Mouse (Mus musculus) erythroblast, embryonic 14.5 days (primary cell): Measurements from ENCODE around the gene Kdm5a.

ENCODE experiments used
- GATA1 ChIP-seq: IDR thresholded peaks from 2 replicates; pipeline ENCODE4 v1.6.1; 2012; ENCODE audit warnings: low read length, inconsistent platforms, mixed read lengths
- TAL1 ChIP-seq: IDR thresholded peaks from 3 replicates; pipeline ENCODE4 v1.6.1; 2012; ENCODE audit warnings: low read length, inconsistent platforms, mixed read lengths

DNA sequence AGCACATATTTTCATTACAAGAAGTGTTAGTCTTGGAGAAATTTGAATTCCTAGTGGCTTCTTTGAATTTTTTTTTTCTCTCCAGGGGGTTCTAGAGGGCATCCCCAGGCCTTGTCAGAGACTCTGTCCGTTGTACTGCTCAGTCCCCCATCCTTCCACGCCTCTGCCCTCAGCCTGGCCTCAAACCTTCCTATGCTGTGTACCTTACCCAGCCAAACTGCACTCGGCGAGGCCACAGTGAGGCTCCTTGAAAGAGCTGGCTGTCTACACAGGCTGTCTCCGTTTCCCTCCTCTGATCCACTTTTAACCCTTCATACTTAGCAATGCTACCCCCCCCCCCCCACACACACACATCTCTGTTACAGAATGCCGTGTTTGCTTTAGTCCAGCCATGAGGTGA lies 98.3 kb downstream of the Kdm5a start:
- no peak for TF ChIP-seq TAL1
- no peak for TF ChIP-seq GATA1
